Mouse (Mus musculus) left cerebral cortex, postnatal 25 days (tissue): ENCODE measurements around the gene Gm10518. TPM values are rescaled to one million over a fixed set of nuclear protein-coding genes. Genes with fewer than 3 reads are reported as not detected.
A peak's percentile ranks its signal among the peaks of the same experiment; 100 is the strongest.

Experiments used
- DNase-seq, 2 experiments: peaks; one replicate each; pipeline ENCODE4 v3.0.0; 2022; ENCODE audit warnings: low spot score in 2 of 2, mixed read lengths in 1 of 2
- intact Hi-C: fragments of 180-260 bp; cut with DNase I; formaldehyde crosslinking; loops from one replicate; pipeline ENCODE4 v1.15.1; 2025
- total RNA-seq, 2 experiments: library from RNA; stranded (reverse); gene quantifications; 2 replicates each; pipeline ENCODE4 v1.2.3; 2021

Gm10518 gene
- total RNA-seq, 2 experiments from 2014 or later: not detected

DNA sequence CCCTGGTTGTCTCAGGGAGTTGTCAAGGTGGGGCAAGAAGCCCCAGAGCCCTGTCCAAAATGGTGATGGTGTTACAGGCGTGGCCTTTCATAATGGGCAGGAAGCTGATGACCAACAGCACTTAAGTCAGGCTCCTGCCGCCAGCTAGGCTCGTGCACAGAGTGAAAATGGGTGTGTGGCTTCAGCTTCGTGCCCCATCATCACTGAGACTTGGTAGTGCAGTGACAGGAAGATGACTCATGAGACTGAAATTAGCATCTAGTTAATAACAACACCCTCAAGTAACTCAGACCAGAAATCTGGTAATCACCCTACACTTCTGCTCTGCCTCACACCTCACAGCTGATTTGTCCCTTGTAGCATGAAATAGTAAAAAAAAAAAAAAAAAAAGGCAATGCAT lies 25.7 kb downstream of the Gm10518 start:
- intact Hi-C loops: no loop called here
- DNase-seq: no peak

DNA sequence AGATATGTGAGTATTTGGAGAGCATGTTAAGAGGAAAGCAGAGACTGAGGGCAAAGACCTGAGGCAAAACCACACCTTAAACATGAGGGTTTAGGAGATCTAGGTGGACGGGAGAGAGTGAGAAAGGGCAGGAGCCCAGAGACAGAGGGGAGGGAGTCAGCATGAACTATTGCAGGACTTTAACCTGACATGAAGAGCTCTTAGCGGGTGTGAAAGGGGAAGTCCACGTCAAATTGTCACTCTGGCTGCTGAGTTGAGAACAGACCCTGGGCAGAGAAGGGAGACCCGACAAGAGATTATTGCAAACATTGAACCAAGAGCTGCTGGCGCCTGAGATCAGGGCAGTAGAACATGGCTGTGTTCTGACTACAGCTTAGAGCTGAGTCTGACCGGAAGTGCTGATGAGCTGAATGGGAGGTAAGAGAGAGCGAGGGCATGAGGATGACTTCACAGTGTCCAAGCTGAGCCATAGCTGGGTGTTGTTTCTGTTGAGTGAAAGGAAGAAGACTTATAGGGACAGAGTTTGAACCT lies 29.6 kb downstream of the Gm10518 start:
- intact Hi-C loops: no loop called here
- DNase-seq: no peak

DNA sequence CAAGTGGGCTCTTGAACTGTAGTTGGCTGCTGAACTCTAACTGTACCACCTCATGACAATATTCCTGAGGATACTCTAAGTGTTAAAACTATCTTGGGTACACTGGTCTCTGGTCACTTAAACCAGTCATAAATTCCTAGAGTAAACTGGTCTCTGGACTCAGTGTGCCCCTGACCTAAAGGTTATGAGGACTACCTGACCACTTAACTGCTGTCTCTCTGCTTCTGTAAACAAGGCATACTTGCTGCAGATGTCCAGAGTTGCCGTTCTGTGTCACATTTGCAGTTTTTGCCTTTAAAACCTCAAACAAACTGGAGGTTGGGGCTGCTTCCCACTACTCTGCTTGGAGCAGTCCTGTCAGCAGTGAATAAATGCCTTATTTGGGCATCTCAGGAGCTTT lies 30.4 kb downstream of the Gm10518 start:
- intact Hi-C loops: no loop called here

DNA sequence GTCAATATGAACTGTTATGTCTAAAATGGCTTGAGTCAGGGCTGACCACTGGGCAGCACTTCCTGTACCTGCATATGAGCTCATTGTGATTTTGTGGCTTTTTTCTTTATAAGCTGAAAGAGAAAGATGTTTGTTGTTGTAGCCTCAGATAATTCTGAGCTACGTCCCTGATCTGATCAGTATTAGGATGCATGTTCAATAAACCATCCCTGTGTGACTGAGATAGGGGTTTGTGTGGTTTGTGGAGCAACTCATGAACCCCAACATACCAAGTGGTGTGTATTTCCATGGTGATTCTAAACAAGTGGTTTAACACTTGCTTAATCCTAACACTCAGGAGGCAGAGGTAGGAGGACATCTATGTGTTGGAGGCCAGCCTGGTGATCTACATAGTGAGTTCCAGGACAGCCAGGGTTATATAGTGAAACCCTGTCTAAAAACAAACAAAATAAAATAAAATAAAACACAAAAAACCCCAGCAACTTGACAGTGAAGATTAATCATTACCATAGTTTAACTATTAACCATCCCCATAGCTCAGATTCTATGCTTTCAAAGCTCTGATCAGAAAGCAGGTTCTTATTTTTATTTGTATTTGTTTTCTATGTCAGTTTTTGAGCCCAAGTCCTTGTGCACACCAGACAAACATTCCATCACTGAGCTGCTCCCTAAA lies 32.7 kb downstream of the Gm10518 start:
- intact Hi-C loops: no loop called here
- DNase-seq: no peak

More for the DNA sequence above, 30.4 kb downstream of the Gm10518 start:
- DNase-seq: no peak

DNA sequence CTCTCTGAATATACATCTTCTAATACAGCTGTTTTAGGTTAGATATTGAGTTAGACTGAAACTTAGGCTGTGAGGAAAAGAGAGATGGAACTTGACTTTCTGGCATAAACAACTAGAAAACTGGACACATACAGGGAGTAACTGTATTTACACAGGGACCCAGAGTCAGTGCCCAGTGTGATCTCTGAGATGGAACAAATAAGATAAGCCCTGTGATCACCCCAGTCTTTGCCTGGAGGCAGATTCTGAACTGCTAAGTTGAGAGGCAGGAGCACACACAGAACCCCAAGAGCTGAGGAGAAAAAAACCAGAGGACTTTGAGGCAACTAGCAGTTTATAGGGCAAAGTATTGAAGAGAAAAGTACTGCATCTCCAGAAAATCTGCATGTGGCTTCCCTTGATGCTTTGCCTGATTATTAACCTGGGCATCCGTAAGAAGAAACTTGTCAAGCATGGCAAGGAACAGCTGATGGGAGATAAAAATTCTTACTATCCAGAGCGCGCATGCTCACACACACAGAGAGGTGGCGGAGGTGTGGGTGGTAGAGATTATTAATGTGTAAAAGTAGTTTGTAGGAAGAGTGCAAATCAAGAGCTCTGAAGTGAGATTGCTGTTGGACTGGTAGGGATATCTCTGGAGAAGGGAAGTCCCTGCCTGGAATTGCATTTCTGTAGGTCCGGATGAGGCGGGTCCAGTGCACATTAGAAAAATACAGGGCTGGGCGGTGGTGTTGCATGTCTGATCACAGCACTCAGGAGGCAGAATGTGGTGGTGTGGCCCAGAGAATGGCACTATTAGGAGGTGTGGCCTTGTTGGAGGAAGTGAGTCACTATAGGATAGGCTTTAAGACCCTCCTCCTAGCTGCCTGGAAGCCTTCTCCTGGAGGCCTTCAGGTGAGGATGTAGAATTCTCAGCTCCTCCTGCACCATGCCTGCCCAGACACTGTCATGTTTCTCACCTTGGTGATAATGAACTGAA lies 33.5 kb downstream of the Gm10518 start:
- DNase-seq: no peak
- intact Hi-C loops: no loop called here

DNA sequence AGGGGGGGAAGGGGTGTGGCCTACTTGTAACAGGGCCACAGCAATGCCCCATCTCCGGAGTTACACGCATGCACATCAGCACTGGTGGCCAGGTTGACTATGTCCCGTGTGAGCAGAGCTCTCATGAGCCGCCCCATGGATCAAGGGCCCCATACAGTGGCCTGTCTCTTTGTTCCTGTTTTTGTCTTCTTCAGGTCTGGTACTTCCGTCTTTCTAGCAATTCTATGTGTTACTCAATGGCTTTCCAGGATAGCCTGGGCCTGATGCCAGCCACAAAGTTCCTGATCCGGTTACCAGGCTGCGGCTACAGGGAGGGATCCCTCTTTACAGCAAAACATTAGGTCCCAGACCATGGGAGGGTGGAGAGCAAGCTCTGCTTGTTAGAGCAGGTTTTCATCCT lies 39.4 kb downstream of the Gm10518 start:
- no peak for DNase-seq
- intact Hi-C loops: no loop called here

DNA sequence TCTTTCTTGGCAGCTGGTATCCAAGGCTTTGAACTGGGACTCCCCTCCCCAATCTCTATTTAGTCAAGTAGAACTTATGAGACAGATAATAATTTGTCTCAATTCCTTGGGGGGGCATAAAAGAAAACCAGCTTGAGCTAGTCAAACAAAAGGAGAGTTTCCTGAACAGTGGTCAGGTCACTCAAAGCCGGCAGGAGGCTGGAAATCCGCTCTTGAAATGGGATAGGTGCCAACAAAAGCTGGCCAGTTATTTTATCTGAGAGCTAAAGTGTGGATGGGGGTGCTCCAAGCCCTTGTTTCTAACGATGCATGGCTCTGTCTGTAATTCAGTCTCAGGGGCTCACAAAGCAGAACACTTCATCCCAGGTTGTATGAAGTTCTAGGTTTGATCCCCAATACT lies 40.8 kb downstream of the Gm10518 start:
- DNase-seq: no peak
- intact Hi-C loops: no loop called here

DNA sequence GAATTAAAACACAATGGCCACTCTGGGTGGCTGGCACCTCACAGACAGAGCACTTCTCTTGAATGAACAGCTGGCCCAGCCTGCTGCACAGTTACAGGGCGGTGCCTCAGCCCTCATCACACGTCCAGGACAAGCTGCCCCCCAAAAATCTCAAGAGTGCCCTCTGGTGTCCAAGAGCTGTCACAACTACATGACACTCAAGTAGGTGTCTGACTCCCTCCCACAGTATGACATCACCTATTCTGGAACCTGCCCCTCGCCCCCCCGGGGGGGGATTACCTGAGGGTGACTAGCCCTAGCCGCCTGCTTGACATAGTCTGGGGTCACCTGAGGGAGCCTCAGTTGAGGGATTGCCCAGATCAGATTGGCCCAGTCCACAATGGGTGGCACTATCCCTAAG lies 41.7 kb downstream of the Gm10518 start:
- intact Hi-C loops: no loop called here

DNA sequence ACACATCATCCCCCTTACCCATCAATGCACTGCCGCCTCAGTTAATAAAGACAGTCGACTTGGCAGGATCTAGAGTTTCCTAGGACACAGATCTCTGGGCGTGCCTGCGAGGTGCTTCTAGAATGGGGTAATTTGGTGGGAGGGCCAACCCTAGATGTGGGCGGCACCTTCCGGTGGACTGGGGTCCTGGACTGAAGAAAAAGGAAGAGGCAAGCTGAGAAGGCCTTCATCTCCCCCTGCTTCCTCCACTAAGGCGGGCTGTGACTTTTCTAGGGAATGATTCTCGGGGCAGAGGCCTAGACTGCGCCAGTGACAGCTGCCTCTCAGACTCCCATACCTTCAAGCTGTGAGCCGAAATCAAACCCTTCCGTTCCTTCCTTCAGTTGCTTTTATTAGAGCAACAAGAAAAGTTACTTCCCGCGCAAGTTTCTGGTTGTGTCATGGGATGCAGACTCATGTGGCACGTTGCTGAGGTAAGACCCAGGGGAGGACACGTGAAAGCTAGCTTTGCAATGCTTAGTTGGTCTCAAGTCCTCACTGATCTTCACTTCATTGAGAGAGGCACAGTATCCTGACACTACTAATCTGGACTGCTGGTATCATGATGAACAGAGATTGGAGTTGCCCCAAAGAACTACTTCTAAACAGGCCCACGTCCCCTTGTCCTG lies 42.8 kb downstream of the Gm10518 start:
- intact Hi-C loops: loop anchor here (2.0 kb wide), 1 partner anchor 369 kb away; no protein-coding TSS in a partner anchor
- DNase-seq: no peak

More for the DNA sequence above, 41.7 kb downstream of the Gm10518 start:
- peak in 1 of 2 experiments; percentile 56 for DNase-seq

DNA sequence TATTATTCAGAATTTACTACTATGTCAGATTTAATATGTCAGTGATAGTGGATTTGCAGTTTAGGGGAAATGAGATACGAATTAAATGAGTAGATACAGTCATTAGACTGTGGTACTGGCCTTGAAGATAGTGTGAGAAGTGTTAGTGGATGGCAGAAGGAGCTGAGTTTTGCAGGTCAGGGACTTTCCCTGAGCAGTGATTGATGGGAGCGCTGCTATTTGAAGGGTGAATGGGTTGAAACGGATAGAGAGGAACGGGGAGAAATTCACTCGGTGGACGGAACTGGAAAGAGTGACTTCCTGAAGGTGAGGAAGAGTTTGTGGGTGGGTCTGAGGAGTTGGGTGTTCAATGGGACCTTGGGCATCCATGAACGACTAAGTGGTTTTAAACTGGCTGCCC lies 44.0 kb downstream of the Gm10518 start:
- intact Hi-C loops: loop anchor here (2.0 kb wide), 1 partner anchor 368 kb away; no protein-coding TSS in a partner anchor
- no peak for DNase-seq

DNA sequence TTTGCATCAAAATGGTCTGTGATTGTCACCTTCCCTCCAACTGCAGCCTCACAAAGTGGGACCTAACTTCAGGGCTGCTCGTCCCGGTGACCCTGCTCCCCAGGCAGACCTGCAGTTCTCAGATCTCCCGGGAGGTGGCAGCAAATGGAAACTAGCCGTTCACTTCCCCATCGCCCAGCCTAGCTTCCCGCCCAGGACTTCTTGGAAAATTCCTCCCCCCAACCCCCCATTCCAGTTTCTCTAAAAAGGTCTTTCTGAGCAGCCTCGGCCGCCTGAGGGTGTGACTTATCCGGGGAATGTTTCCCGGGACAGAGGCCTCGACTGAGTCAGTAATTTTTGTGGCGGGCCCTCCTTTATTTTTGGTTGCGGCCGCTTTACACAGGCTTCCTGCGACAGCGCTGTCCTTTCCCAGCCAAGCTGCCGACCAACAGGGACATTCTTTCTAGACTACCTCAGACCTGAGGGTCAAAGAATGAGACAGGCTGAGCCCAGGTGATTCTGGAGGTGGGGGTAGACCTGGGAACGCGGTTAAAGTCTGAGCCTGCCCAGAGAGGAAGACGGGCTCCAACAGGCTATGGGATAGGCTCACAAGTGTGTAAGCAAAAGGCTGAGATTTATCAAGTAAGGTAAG lies 44.7 kb downstream of the Gm10518 start:
- intact Hi-C loops: loop anchor here (2.0 kb wide), 1 partner anchor 367 kb away; no protein-coding TSS in a partner anchor
- DNase-seq: peak; percentile 65 to 71

DNA sequence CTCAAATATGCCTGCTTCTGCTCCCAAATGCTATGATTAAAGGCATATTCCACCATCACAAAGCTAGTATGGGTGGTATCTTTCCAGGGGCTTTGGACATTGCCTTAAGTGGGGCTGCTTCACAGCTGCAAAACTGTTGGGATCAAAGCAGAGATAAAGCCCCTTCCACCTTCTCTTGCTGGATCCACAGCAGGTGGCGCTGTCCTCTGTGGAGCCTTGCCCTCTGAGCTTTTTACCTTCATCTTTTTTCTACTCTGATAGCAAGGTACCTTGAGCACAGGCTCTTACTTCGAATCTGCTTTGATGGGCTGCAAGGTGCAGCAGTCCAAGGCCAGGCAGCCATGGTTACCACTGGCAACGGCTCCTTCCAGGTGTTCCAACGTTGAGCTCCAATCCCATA lies 50.2 kb downstream of the Gm10518 start:
- intact Hi-C loops: no loop called here
- peak in 1 of 2 experiments; percentile 20 for DNase-seq

Other genes starting within 250 kb of the Gm10518 start
- gene Sccpdh, start 135.2 kb upstream of the Gm10518 start, total RNA-seq: 10 to 100 TPM; 60.6 to 63.6 TPM
- gene Kif28, start 58.1 kb upstream of the Gm10518 start, total RNA-seq: under 1 TPM in 1 of 2 experiments, not detected in 1; 0.23 TPM
- gene Ahctf1, start 304 bp downstream of the Gm10518 start, total RNA-seq: 10 to 100 TPM; 30.4 to 34.8 TPM
- gene Cdc42bpa, start 157.1 kb downstream of the Gm10518 start, total RNA-seq: 100 to 1,000 TPM; 251 to 258 TPM